Mouse (Mus musculus): ENCODE measurements around the gene Plxnb1. TPM values are rescaled to one million over a fixed set of nuclear protein-coding genes. Genes with fewer than 3 reads are reported as not detected.

Gene Plxnb1
- polyA plus RNA-seq, 1 experiment, result 19.9 TPM

- no peak for DNase-seq (ENCODE audit: low spot score)
These were observed 34.3 kb upstream of the Plxnb1 start for GRCm38 (mm10) chr9:109060898-109061295.

- no peak for DNase-seq (ENCODE audit: low spot score)
These were observed 27.0 kb upstream of the Plxnb1 start for GRCm38 (mm10) chr9:109068095-109068735.

GRCm38 (mm10) chr9:109073661-109074573 is 21.3 kb upstream of the Plxnb1 start, which contains the start of gene Atrip:
Atrip (minus strand) TSS chr9:109074124.
- peak; percentile 86 for DNase-seq (ENCODE audit: low spot score)

- DNase-seq (ENCODE audit: low spot score), result no peak
These were observed 14.7 kb upstream of the Plxnb1 start for GRCm38 (mm10) chr9:109080516-109080915.

- DNase-seq (ENCODE audit: low spot score), result no peak
These were observed 13.5 kb upstream of the Plxnb1 start for GRCm38 (mm10) chr9:109081749-109082123.

GRCm38 (mm10) chr9:109082124-109082800 is 12.9 kb upstream of the Plxnb1 start, which contains the start of the genes Ccdc51 and Tma7:
Ccdc51 (plus strand) TSS chr9:109082493.
Tma7 (minus strand) TSS chr9:109082587.
- DNase-seq (ENCODE audit: low spot score), result peak; percentile 70

- no peak for DNase-seq (ENCODE audit: low spot score)
These were observed 10.3 kb upstream of the Plxnb1 start for GRCm38 (mm10) chr9:109084922-109085321.

GRCm38 (mm10) chr9:109087987-109088386 is 7.2 kb upstream of the Plxnb1 start:
- no peak for DNase-seq (ENCODE audit: low spot score)

- no peak for DNase-seq (ENCODE audit: low spot score)
These were observed 4.7 kb upstream of the Plxnb1 start for GRCm38 (mm10) chr9:109090446-109090845.

- no peak for DNase-seq (ENCODE audit: low spot score)
These were observed 3.4 kb upstream of the Plxnb1 start for GRCm38 (mm10) chr9:109091802-109092201.

- DNase-seq (ENCODE audit: low spot score), result no peak
These were observed 2.4 kb upstream of the Plxnb1 start for GRCm38 (mm10) chr9:109092799-109093198.

- DNase-seq (ENCODE audit: low spot score), result no peak
These were observed 1.2 kb upstream of the Plxnb1 start for GRCm38 (mm10) chr9:109093786-109094552.

- DNase-seq (ENCODE audit: low spot score), result no peak
These were observed 544 bp upstream of the Plxnb1 start for GRCm38 (mm10) chr9:109094553-109095136.

GRCm38 (mm10) chr9:109096251-109096661 is 1.1 kb downstream of the Plxnb1 start:
- DNase-seq (ENCODE audit: low spot score), result no peak

GRCm38 (mm10) chr9:109096856-109097255 is 1.7 kb downstream of the Plxnb1 start:
- no peak for DNase-seq (ENCODE audit: low spot score)

- no peak for DNase-seq (ENCODE audit: low spot score)
These were observed 2.1 kb downstream of the Plxnb1 start for GRCm38 (mm10) chr9:109097291-109097690.

- no peak for DNase-seq (ENCODE audit: low spot score)
These were observed 2.6 kb downstream of the Plxnb1 start for GRCm38 (mm10) chr9:109097831-109098230.

- DNase-seq (ENCODE audit: low spot score), result no peak
These were observed 3.2 kb downstream of the Plxnb1 start for GRCm38 (mm10) chr9:109098366-109098765.

- DNase-seq (ENCODE audit: low spot score), result no peak
These were observed 3.8 kb downstream of the Plxnb1 start for GRCm38 (mm10) chr9:109098969-109099368.

- DNase-seq (ENCODE audit: low spot score), result no peak
These were observed 5.2 kb downstream of the Plxnb1 start for GRCm38 (mm10) chr9:109100307-109100928.
